Mouse (Mus musculus) limb, embryonic 13.5 days (tissue): ENCODE measurements around the gene Gm17949. TPM values are rescaled to one million over a fixed set of nuclear protein-coding genes. Genes with fewer than 3 reads are reported as not detected.

Experiments
- ATAC-seq: fragments of 200-750 bp; cut with Nextera tagmentation; 2 replicates; pipeline ENCODE4 v1.8.0; 2017; ENCODE audit warnings: low read depth, moderate number of reproducible peaks, moderate TSS enrichment; ENCODE audit not compliant: low FRiP score
- H3K27ac ChIP-seq: fragments of 300-500 bp; sonication (generic); 2 replicates; pipeline ENCODE4 v1.5.1; 2015; ENCODE audit warnings: inconsistent platforms, mild to moderate bottlenecking, moderate library complexity
- H3K27me3 ChIP-seq: fragments of 300-500 bp; sonication (generic); 2 replicates; pipeline ENCODE4 v1.6.1; 2015; ENCODE audit warnings: mild to moderate bottlenecking, inconsistent platforms
- H3K36me3 ChIP-seq: fragments of 300-500 bp; sonication (generic); 2 replicates; pipeline ENCODE4 v1.6.1; 2015; ENCODE audit warnings: inconsistent platforms, mild to moderate bottlenecking, moderate library complexity
- H3K4me1 ChIP-seq: fragments of 300-500 bp; sonication (generic); 2 replicates; pipeline ENCODE4 v1.6.1; 2015; ENCODE audit warnings: inconsistent platforms
- H3K4me2 ChIP-seq: fragments of 300-500 bp; sonication (generic); replicated peaks from 2 replicates; pipeline ENCODE4 v1.6.1; 2015; ENCODE audit warnings: inconsistent platforms, mild to moderate bottlenecking, moderate library complexity
- H3K4me3 ChIP-seq: fragments of 300-500 bp; sonication (generic); 2 replicates; pipeline ENCODE4 v1.5.1; 2015; ENCODE audit warnings: moderate library complexity, mild to moderate bottlenecking, inconsistent platforms
- H3K9ac ChIP-seq: fragments of 300-500 bp; sonication (generic); 2 replicates; pipeline ENCODE4 v1.6.1; 2015; ENCODE audit warnings: mild to moderate bottlenecking, inconsistent platforms
- H3K9me3 ChIP-seq: fragments of 300-500 bp; sonication (generic); 2 replicates; pipeline ENCODE4 v1.6.1; 2016; ENCODE audit warnings: inconsistent platforms
- WGBS: fragments of 180-500 bp; shearing (Covaris S2); methylation state at CpG from one replicate; pipeline ENCODE4 v1.1.7; 2015; 5-methylcytosine and 5-hydroxymethylcytosine counted together
- polyA plus RNA-seq: library from polyadenylated mRNA; unstranded; fragments of >200 nt; fragmentation: Nextera tagmentation; extraction: Ambion mirVana; gene quantifications from 2 replicates; pipeline ENCODE4 v1.2.1, GENCODE M21; 2015

The Gm17949 gene
- polyA plus RNA-seq, 1 experiment from 2014 or later, result 0.32 TPM

GRCm38 (mm10) chr17:56981049-56981448, 30.2 kb upstream of the Gm17949 start:
- ATAC-seq, result no peak
- 61% methylated on average over 7 of the region's 7 CpGs for WGBS

GRCm38 (mm10) chr17:56982013-56982412, 29.3 kb upstream of the Gm17949 start, which contains the start of gene Acer1:
Acer1 (minus strand) TSS chr17:56982126.
- H3K9me3 ChIP-seq, result no peaks in the 10 kb centered on the region
- H3K4me3 ChIP-seq, result no peak within 1 kb of the TSS
- H3K27ac ChIP-seq, result no peak within 1 kb of the TSS
- no peak for ATAC-seq
- WGBS, result 74% methylated on average over 5 of the region's 5 CpGs
- H3K9ac ChIP-seq, result no peak within 1 kb of the TSS
- no peaks in the 10 kb centered on the region for H3K36me3 ChIP-seq
- no peak within 1 kb of the TSS for H3K4me2 ChIP-seq
- peaks cover 6% of the 10 kb centered on the region for H3K4me1 ChIP-seq
- H3K27me3 ChIP-seq, result no peaks in the 10 kb centered on the region

More at GRCm38 (mm10) chr17:56981049-56981448, 30.2 kb upstream of the Gm17949 start:
- H3K36me3 ChIP-seq, result no peaks in the 10 kb centered on the region
- H3K9ac ChIP-seq, result no peak overlapping the region
- no peaks in the 10 kb centered on the region for H3K9me3 ChIP-seq
- H3K27me3 ChIP-seq, result no peaks in the 10 kb centered on the region
- H3K4me1 ChIP-seq, result peaks cover 6% of the 10 kb centered on the region
- no peak overlapping the region for H3K27ac ChIP-seq
- H3K4me3 ChIP-seq, result no peak overlapping the region
- no peak overlapping the region for H3K4me2 ChIP-seq

GRCm38 (mm10) chr17:56984886-56985285, 26.4 kb upstream of the Gm17949 start:
- H3K27me3 ChIP-seq, result no peaks in the 10 kb centered on the region
- no peaks in the 10 kb centered on the region for H3K9me3 ChIP-seq
- no peak overlapping the region for H3K4me3 ChIP-seq
- no peaks in the 10 kb centered on the region for H3K36me3 ChIP-seq
- no peak overlapping the region for H3K27ac ChIP-seq
- no peaks in the 10 kb centered on the region for H3K4me1 ChIP-seq
- no peak overlapping the region for H3K4me2 ChIP-seq
- ATAC-seq, result no peak
- H3K9ac ChIP-seq, result no peak overlapping the region; the same call in 1 of the 2 replicates
- 72% methylated on average over 9 of the region's 9 CpGs for WGBS

- no peaks in the 10 kb centered on the region for H3K4me1 ChIP-seq
- no peaks in the 10 kb centered on the region for H3K36me3 ChIP-seq
- ATAC-seq, result no peak
- WGBS, result 66% methylated on average over 3 of the region's 3 CpGs
- H3K27me3 ChIP-seq, result no peaks in the 10 kb centered on the region
- H3K4me3 ChIP-seq, result no peak overlapping the region
- no peak overlapping the region for H3K27ac ChIP-seq
- no peaks in the 10 kb centered on the region for H3K9me3 ChIP-seq
- no peak overlapping the region for H3K4me2 ChIP-seq
- H3K9ac ChIP-seq, result no peak overlapping the region
These were observed 25.6 kb upstream of the Gm17949 start for GRCm38 (mm10) chr17:56985656-56986055.

- Histone ChIP-seq H3K27me3 (no peaks in the 10 kb centered on the region), H3K4me1 (peaks cover 6% of the 10 kb centered on the region), H3K9me3 (no peaks in the 10 kb centered on the region), H3K4me3 (no peak overlapping the region), H3K36me3 (no peaks in the 10 kb centered on the region), H3K9ac (no peak overlapping the region), H3K4me2 (no peak overlapping the region), H3K27ac (no peak overlapping the region)
- WGBS, result 89% methylated on average over 3 of the region's 3 CpGs
- ATAC-seq, result no peak
These were observed 25.0 kb upstream of the Gm17949 start for GRCm38 (mm10) chr17:56986105-56986805.

- H3K4me2 ChIP-seq, result no peak overlapping the region
- 80% methylated on average over 7 of the region's 7 CpGs for WGBS
- H3K27me3 ChIP-seq, result no peaks in the 10 kb centered on the region
- H3K27ac ChIP-seq, result no peak overlapping the region
- no peaks in the 10 kb centered on the region for H3K9me3 ChIP-seq
- H3K9ac ChIP-seq, result no peak overlapping the region
- H3K36me3 ChIP-seq, result peaks cover 19% of the 10 kb centered on the region
- peaks cover 7% of the 10 kb centered on the region for H3K4me1 ChIP-seq
- ATAC-seq, result no peak
- H3K4me3 ChIP-seq, result no peak overlapping the region
These were observed 22.8 kb upstream of the Gm17949 start for GRCm38 (mm10) chr17:56988441-56988840.

- ATAC-seq, result no peak
- WGBS, result 71% methylated on average over 7 of the region's 7 CpGs
- Histone ChIP-seq H3K27ac (no peak overlapping the region), H3K4me2 (peak overlapping the region; percentile 78), H3K9ac (no peak overlapping the region), H3K36me3 (peaks cover 24% of the 10 kb centered on the region), H3K27me3 (no peaks in the 10 kb centered on the region), H3K4me1 (peaks cover 7% of the 10 kb centered on the region), H3K9me3 (no peaks in the 10 kb centered on the region), H3K4me3 (peak overlapping the region; percentile 88)
These were observed 22.3 kb upstream of the Gm17949 start for GRCm38 (mm10) chr17:56988921-56989430.

- Histone ChIP-seq H3K27ac (peak overlapping the region; percentile 70; the same call in 1 of the 2 replicates), H3K9me3 (no peaks in the 10 kb centered on the region), H3K4me1 (peaks cover 7% of the 10 kb centered on the region), H3K36me3 (peaks cover 31% of the 10 kb centered on the region), H3K27me3 (no peaks in the 10 kb centered on the region), H3K4me2 (peak overlapping the region; percentile 78), H3K9ac (peak overlapping the region; percentile 68), H3K4me3 (peak overlapping the region; percentile 88)
- ATAC-seq, result peak; percentile 92
- WGBS, result 3% methylated on average over 25 of the region's 25 CpGs
These were observed 21.7 kb upstream of the Gm17949 start for GRCm38 (mm10) chr17:56989467-56990114.

GRCm38 (mm10) chr17:56990115-56990746, 21.0 kb upstream of the Gm17949 start, which contains the start of gene Clpp:
Clpp (plus strand) TSS chr17:56990305.
- Histone ChIP-seq H3K27me3 (no peaks in the 10 kb centered on the region), H3K4me1 (peaks cover 7% of the 10 kb centered on the region), H3K27ac (peak within 1 kb of the TSS; percentile 70), H3K4me2 (peak within 1 kb of the TSS; percentile 78), H3K36me3 (peaks cover 37% of the 10 kb centered on the region), H3K9me3 (no peaks in the 10 kb centered on the region), H3K9ac (peak within 1 kb of the TSS; percentile 86), H3K4me3 (peak within 1 kb of the TSS; percentile 88)
- peak; percentile 97 for ATAC-seq
- under 1% methylated on average over 52 of the region's 52 CpGs for WGBS

GRCm38 (mm10) chr17:56990966-56991365, 20.3 kb upstream of the Gm17949 start:
- peak overlapping the region; percentile 88 for H3K4me3 ChIP-seq
- WGBS, result 72% methylated on average over 2 of the region's 2 CpGs
- no peak overlapping the region for H3K27ac ChIP-seq
- H3K9ac ChIP-seq, result peak overlapping the region; percentile 86
- no peaks in the 10 kb centered on the region for H3K9me3 ChIP-seq
- H3K4me2 ChIP-seq, result peak overlapping the region; percentile 78
- peaks cover 44% of the 10 kb centered on the region for H3K36me3 ChIP-seq
- H3K27me3 ChIP-seq, result no peaks in the 10 kb centered on the region
- no peak for ATAC-seq
- H3K4me1 ChIP-seq, result peaks cover 7% of the 10 kb centered on the region

GRCm38 (mm10) chr17:56995046-56995445, 16.2 kb upstream of the Gm17949 start:
- Histone ChIP-seq H3K4me1 (peaks cover 21% of the 10 kb centered on the region), H3K4me2 (no peak overlapping the region), H3K27me3 (no peaks in the 10 kb centered on the region), H3K9me3 (no peaks in the 10 kb centered on the region), H3K9ac (no peak overlapping the region), H3K27ac (no peak overlapping the region), H3K36me3 (peaks cover 68% of the 10 kb centered on the region), H3K4me3 (no peak overlapping the region)
- ATAC-seq, result no peak
- WGBS, result 92% methylated on average over 8 of the region's 8 CpGs

- 73% methylated on average over 2 of the region's 2 CpGs for WGBS
- ATAC-seq, result no peak
- Histone ChIP-seq H3K9me3 (no peaks in the 10 kb centered on the region), H3K9ac (no peak overlapping the region), H3K4me1 (peaks cover 14% of the 10 kb centered on the region), H3K4me3 (peak overlapping the region; percentile 81; the same call in 1 of the 2 replicates), H3K27ac (no peak overlapping the region), H3K36me3 (peaks cover 72% of the 10 kb centered on the region), H3K4me2 (peak overlapping the region; percentile 76), H3K27me3 (no peaks in the 10 kb centered on the region)
These were observed 14.8 kb upstream of the Gm17949 start for GRCm38 (mm10) chr17:56996506-56996905.
